Mouse (Mus musculus) midbrain, embryonic 11.5 days (tissue): ENCODE measurements at regions not wholly inside any gene's neighbourhood (a gene's known extent, or its start where the extent isn't known, plus 50 kb on each side); places are given as distances from the start of the nearest gene placed in this dataset.

Experiments used
- ATAC-seq: fragments of 200-750 bp; cut with Nextera tagmentation; 2 replicates; pipeline ENCODE4 v1.8.0; 2017; ENCODE audit warnings: moderate TSS enrichment, moderate library complexity; ENCODE audit not compliant: low FRiP score
- DNase-seq: peaks from one replicate; pipeline ENCODE4 v3.0.0; 2015; ENCODE audit warnings: low spot score; ENCODE audit errors: missing footprints
- H3K27ac ChIP-seq: fragments of 300-500 bp; sonication (generic); 2 replicates; pipeline ENCODE4 v1.5.1; 2014; ENCODE audit warnings: low read depth, low read length
- H3K27me3 ChIP-seq: fragments of 300-500 bp; sonication (generic); 2 replicates; pipeline ENCODE4 v1.6.1; 2014; ENCODE audit warnings: mild to moderate bottlenecking, low read length, moderate library complexity, mixed read lengths; ENCODE audit not compliant: control insufficient read depth, insufficient read depth
- H3K36me3 ChIP-seq: fragments of 300-500 bp; sonication (generic); 2 replicates; pipeline ENCODE4 v1.6.1; 2014; ENCODE audit warnings: mild to moderate bottlenecking, low read length, moderate library complexity, mixed read lengths; ENCODE audit not compliant: control insufficient read depth, insufficient read depth
- H3K4me1 ChIP-seq: fragments of 300-500 bp; sonication (generic); 2 replicates; pipeline ENCODE4 v1.6.1; 2014; ENCODE audit warnings: low read length; ENCODE audit not compliant: control insufficient read depth, insufficient read depth
- H3K4me2 ChIP-seq: fragments of 300-500 bp; sonication (generic); 2 replicates; pipeline ENCODE4 v1.6.1; 2014; ENCODE audit warnings: mild to moderate bottlenecking, moderate library complexity
- H3K4me3 ChIP-seq: fragments of 300-500 bp; sonication (generic); 2 replicates; pipeline ENCODE4 v1.5.1; 2014; ENCODE audit warnings: low read depth, low read length
- H3K9ac ChIP-seq: fragments of 300-500 bp; sonication (generic); 2 replicates; pipeline ENCODE4 v1.6.1; 2014; ENCODE audit warnings: low read length
- H3K9me3 ChIP-seq: fragments of 300-500 bp; sonication (generic); 2 replicates; pipeline ENCODE4 v1.6.1; 2016; ENCODE audit warnings: low read length; ENCODE audit not compliant: control insufficient read depth
- WGBS: fragments of 180-500 bp; shearing (Covaris S2); extraction: QIAGEN DNeasy Blood & Tissue Kit; methylation state at CpG from one replicate; pipeline ENCODE4 v1.1.7; 2014; 5-methylcytosine and 5-hydroxymethylcytosine counted together

- H3K9me3 ChIP-seq: no peaks in the 10 kb centered on the region
- no peak overlapping the region for H3K27ac ChIP-seq
- H3K4me1 ChIP-seq: no peaks in the 10 kb centered on the region
- DNase-seq: no peak
- no peak for ATAC-seq
- no peaks in the 10 kb centered on the region for H3K36me3 ChIP-seq
- no peak overlapping the region for H3K9ac ChIP-seq
- no peak overlapping the region for H3K4me2 ChIP-seq
- WGBS: 94% methylated on average over 2 of the region's 2 CpGs
- H3K4me3 ChIP-seq: no peak overlapping the region
- H3K27me3 ChIP-seq: no peaks in the 10 kb centered on the region
Observed at GRCm38 (mm10) chr1:52324356-52324755, 91.3 kb upstream of the Gls start.

DNA sequence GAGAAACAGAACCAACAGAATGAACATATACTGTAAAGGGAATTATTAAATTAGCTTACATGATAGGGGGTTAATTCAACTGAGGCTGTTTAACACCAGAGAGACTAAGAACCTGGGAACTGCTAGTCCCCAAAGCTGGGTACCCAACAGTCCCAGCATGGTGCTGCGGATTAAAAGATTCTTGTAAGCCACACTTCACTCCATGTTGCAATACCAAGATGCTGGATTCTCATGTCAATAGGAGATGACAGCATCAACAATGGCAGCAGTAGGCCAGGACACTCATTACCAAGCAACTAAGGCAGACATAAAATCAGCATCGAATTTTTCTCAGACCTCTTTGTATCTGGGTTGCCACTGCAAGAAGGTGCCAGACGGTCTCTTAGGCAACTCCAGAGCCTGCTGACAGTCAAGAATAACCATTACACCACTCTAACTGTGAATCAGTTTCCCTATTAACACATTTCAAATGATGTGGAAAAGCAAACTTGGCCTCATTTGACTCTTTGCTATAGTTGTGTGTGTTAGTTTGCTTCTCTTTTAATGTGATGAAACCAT is 79.1 kb upstream of the Gls start:
- H3K4me1 ChIP-seq: no peaks in the 10 kb centered on the region
- no peaks in the 10 kb centered on the region for H3K27me3 ChIP-seq
- H3K9ac ChIP-seq: no peak overlapping the region
- DNase-seq: no peak
- H3K27ac ChIP-seq: no peak overlapping the region
- no peak overlapping the region for H3K4me2 ChIP-seq
- H3K4me3 ChIP-seq: no peak overlapping the region
- WGBS: 79% methylated on average over 3 of the region's 3 CpGs
- H3K36me3 ChIP-seq: no peaks in the 10 kb centered on the region
- H3K9me3 ChIP-seq: no peaks in the 10 kb centered on the region
- no peak for ATAC-seq

- Histone ChIP-seq H3K4me1 (no peaks in the 10 kb centered on the region; the same call in 1 of the 2 replicates), H3K27ac (no peak overlapping the region), H3K9me3 (no peaks in the 10 kb centered on the region), H3K9ac (no peak overlapping the region), H3K4me3 (no peak overlapping the region), H3K27me3 (no peaks in the 10 kb centered on the region), H3K4me2 (no peak overlapping the region), H3K36me3 (no peaks in the 10 kb centered on the region)
- WGBS: 58% methylated on average over 6 of the region's 6 CpGs
- DNase-seq (no peak), ATAC-seq (no peak)
Observed at GRCm38 (mm10) chr1:52306892-52307291, 73.9 kb upstream of the Gls start.

DNA sequence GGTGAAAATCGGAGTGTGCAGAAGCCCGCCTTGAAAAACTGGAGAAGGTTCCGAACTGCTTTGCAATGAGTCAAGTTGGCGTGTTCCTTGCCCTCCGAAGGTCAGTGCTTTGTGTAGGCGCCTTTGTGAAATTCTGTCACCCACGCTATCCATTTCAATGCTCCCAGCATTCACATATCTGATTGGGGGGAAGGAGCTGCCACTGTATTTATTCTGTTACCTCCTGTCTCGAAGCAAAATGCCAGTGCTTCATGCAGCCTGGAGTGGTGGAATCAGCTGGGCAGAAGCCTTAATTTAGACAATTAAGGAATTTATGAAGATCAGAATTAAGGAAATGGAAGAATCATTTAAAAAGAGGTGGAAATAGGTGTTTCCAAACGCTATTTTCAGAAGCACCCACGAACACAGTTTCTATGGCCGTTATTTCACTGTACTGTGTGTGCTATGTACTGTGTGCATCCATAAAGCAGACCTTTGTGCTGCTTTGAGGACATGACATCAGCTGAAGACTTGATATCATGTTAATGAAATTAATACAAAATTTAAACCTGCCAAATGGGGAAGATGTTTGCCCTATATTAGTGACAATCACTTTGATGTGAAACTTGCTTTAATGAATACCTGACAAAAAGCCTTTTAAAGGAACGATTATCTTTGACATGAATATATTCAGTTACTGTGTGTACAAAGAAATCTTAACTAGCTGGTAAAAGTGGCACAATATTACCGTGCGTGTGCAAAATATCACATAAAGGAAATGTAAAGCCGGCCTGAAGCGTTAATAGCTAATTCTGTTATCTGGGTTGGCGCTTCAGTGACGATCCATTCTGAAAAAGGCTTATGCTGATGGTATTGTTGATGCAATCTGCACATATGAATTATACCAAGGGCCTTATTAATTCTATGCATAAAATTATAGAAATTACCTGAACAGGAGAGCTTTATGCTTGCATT is 72.9 kb upstream of the Gls start:
- H3K27ac ChIP-seq: no peak overlapping the region
- H3K4me2 ChIP-seq: no peak overlapping the region
- no peak overlapping the region for H3K4me3 ChIP-seq
- ATAC-seq: 0 out of 2 replicates have a peak, but pooled peaks have one; percentile 10
- no peak for DNase-seq
- H3K27me3 ChIP-seq: no peaks in the 10 kb centered on the region
- no peaks in the 10 kb centered on the region for H3K9me3 ChIP-seq
- no peaks in the 10 kb centered on the region for H3K36me3 ChIP-seq
- H3K9ac ChIP-seq: no peak overlapping the region
- WGBS: 74% methylated on average over 18 of the region's 18 CpGs
- no peaks in the 10 kb centered on the region; the same call in 1 of the 2 replicates for H3K4me1 ChIP-seq

- H3K27me3 ChIP-seq: no peaks in the 10 kb centered on the region
- DNase-seq: peak; percentile 94
- no peak overlapping the region for H3K4me2 ChIP-seq
- 6% methylated on average over 6 of the region's 6 CpGs for WGBS
- ATAC-seq: peak; percentile 71; the same call in 1 of the 2 replicates
- no peaks in the 10 kb centered on the region for H3K36me3 ChIP-seq
- no peak overlapping the region for H3K9ac ChIP-seq
- no peak overlapping the region for H3K27ac ChIP-seq
- H3K9me3 ChIP-seq: no peaks in the 10 kb centered on the region
- no peaks in the 10 kb centered on the region; the same call in 1 of the 2 replicates for H3K4me1 ChIP-seq
- no peak overlapping the region for H3K4me3 ChIP-seq
Observed at GRCm38 (mm10) chr1:52302557-52302956, 69.5 kb upstream of the Gls start.

DNA sequence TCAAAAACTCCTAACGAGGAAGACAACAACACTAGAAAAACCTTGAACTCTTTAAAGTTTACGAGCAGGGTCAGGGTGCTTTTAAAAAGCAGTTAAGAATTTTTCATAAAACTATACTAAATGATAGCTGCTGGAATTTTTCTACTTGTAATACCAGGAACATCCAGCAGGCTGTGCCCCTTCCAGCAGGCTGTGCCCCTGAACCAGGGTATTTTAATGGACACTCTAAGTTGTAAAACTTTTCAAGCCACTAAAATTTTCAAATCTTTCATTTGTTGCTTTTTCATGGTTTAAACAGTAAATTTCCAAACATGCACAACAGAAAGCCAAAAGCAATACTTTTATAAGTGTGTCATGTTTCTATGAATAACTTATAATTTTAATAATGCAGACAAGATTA is 68.2 kb upstream of the Gls start:
- Histone ChIP-seq H3K27ac (no peak overlapping the region), H3K9me3 (no peaks in the 10 kb centered on the region), H3K4me3 (no peak overlapping the region), H3K4me1 (no peaks in the 10 kb centered on the region; the same call in 1 of the 2 replicates), H3K4me2 (no peak overlapping the region), H3K36me3 (no peaks in the 10 kb centered on the region), H3K9ac (no peak overlapping the region), H3K27me3 (no peaks in the 10 kb centered on the region)
- no peak for ATAC-seq
- WGBS: 63% methylated on average over 2 of the region's 2 CpGs
- DNase-seq: peak; percentile 86

GRCm38 (mm10) chr1:52299559-52299958 is 66.5 kb upstream of the Gls start:
- Histone ChIP-seq H3K4me1 (no peaks in the 10 kb centered on the region), H3K4me2 (no peak overlapping the region), H3K9ac (no peak overlapping the region), H3K9me3 (no peaks in the 10 kb centered on the region), H3K27ac (no peak overlapping the region), H3K4me3 (no peak overlapping the region), H3K27me3 (no peaks in the 10 kb centered on the region), H3K36me3 (no peaks in the 10 kb centered on the region)
- DNase-seq (no peak), ATAC-seq (no peak)
- 70% methylated on average over 7 of the region's 7 CpGs for WGBS

- no peaks in the 10 kb centered on the region for H3K36me3 ChIP-seq
- WGBS: 81% methylated on average over 5 of the region's 5 CpGs
- H3K4me3 ChIP-seq: no peak overlapping the region
- H3K27me3 ChIP-seq: no peaks in the 10 kb centered on the region
- H3K9ac ChIP-seq: no peak overlapping the region
- H3K9me3 ChIP-seq: no peaks in the 10 kb centered on the region
- ATAC-seq (no peak), DNase-seq (no peak)
- H3K4me1 ChIP-seq: no peaks in the 10 kb centered on the region
- H3K27ac ChIP-seq: no peak overlapping the region
- no peak overlapping the region for H3K4me2 ChIP-seq
Observed at GRCm38 (mm10) chr1:52298336-52298735, 65.3 kb upstream of the Gls start.

GRCm38 (mm10) chr1:52296178-52296577 is 63.1 kb upstream of the Gls start:
- 62% methylated on average over 2 of the region's 2 CpGs for WGBS

More at GRCm38 (mm10) chr1:52296178-52296577, 63.1 kb upstream of the Gls start:
- no peak for ATAC-seq
- no peaks in the 10 kb centered on the region for H3K4me1 ChIP-seq
- no peak overlapping the region for H3K4me2 ChIP-seq
- H3K27ac ChIP-seq: no peak overlapping the region
- no peak overlapping the region for H3K4me3 ChIP-seq
- no peaks in the 10 kb centered on the region for H3K36me3 ChIP-seq
- H3K9ac ChIP-seq: no peak overlapping the region
- no peaks in the 10 kb centered on the region for H3K27me3 ChIP-seq
- H3K9me3 ChIP-seq: no peaks in the 10 kb centered on the region
- no peak for DNase-seq
